ENCODE assay signal across 14 mouse cellular contexts in the genomic region with DNA sequence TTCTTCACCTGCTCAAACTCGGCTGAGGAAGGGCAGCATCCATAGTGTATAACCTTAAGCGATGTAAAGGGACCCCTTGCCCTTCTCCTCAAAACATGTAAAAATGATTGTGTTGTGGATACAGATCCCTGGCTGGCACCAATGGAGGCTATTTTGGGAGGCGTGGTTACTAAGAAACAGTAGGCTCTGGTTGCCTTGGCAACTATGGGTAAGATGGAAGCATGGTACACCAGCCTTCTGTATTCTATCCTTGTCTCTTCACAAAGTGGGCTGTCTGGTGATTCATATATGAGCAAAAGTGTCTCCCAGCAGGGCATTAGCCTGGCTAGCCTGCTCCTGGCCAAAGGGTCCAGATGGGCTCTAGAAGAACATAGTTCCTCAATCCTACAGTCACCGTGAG. TPM values are rescaled to one million over a fixed set of nuclear protein-coding genes. Genes with fewer than 3 reads are reported as not detected.
DNase-seq lines count a peak whose midpoint lies in the region; ATAC-seq lines count a peak whose summit lies in the region.
"Had no signal": no experiment of that assay in that cellular context is flagged by ENCODE, and none has a peak within 500 bp of the region (broad histone marks: within the 10 kb centered on the region; RNA-seq: fewer than 3 reads in every experiment).

No protein-coding gene starts in this region.

- no peak overlapping the region for H3K4me2 ChIP-seq in hindbrain, embryonic 15.5 days
- no peak overlapping the region for H3K4me2 ChIP-seq in hindbrain, embryonic 13.5 days
- H3K4me2 ChIP-seq: embryonic facial prominence, embryonic 12.5 days had no signal

- H3K4me3 ChIP-seq in hindbrain, embryonic 15.5 days, result no peak overlapping the region
- no peak overlapping the region for H3K4me3 ChIP-seq in hindbrain, embryonic 13.5 days
- H3K4me3 ChIP-seq: embryonic facial prominence, embryonic 12.5 days; heart, embryonic 10.5 days had no signal

- intact Hi-C loops in heart, postnatal 10 days (cut with DNase I), result loop anchor here (10.0 kb wide), 1 partner anchor 193 kb away; no protein-coding TSS in a partner anchor

- ATAC-seq in hindbrain, embryonic 15.5 days (ENCODE audit: low FRiP score, low read depth), result peak; percentile 71
- no peak for ATAC-seq in hindbrain, embryonic 13.5 days (ENCODE audit: low FRiP score)
- peak; percentile 91 for ATAC-seq in frontal cortex, adult (ENCODE audit: low TSS enrichment)
- ATAC-seq in megakaryocyte-erythroid progenitor cell, adult 5-6 weeks (replicated peaks; ENCODE audit: low FRiP score, low TSS enrichment, poor library complexity, severe bottlenecking), result no peak

- H3K27ac ChIP-seq in hindbrain, embryonic 15.5 days (replicated peaks), result no peak overlapping the region
- no peak overlapping the region for H3K27ac ChIP-seq in hindbrain, embryonic 13.5 days
- H3K27ac ChIP-seq: embryonic facial prominence, embryonic 12.5 days; heart, embryonic 10.5 days had no signal

- no peaks in the 10 kb centered on the region for H3K27me3 ChIP-seq in hindbrain, embryonic 15.5 days
- 0 out of 2 replicates have a peak, but pooled peaks cover 4% of the 10 kb centered on the region for H3K27me3 ChIP-seq in hindbrain, embryonic 13.5 days
- H3K27me3 ChIP-seq: embryonic facial prominence, embryonic 12.5 days had no signal

- H3K9ac ChIP-seq in hindbrain, embryonic 15.5 days, result no peak overlapping the region
- no peak overlapping the region for H3K9ac ChIP-seq in hindbrain, embryonic 13.5 days
- H3K9ac ChIP-seq: embryonic facial prominence, embryonic 12.5 days had no signal

- WGBS in hindbrain, embryonic 15.5 days, result 71% methylated on average over 4 of the region's 4 CpGs
- 76% methylated on average over 4 of the region's 4 CpGs for WGBS in hindbrain, embryonic 13.5 days

- no peaks in the 10 kb centered on the region for H3K9me3 ChIP-seq in hindbrain, embryonic 15.5 days
- no peaks in the 10 kb centered on the region for H3K9me3 ChIP-seq in hindbrain, embryonic 13.5 days
- H3K9me3 ChIP-seq: embryonic facial prominence, embryonic 12.5 days; heart, embryonic 10.5 days had no signal

- 0 out of 2 replicates have a peak, but pooled peaks cover 2% of the 10 kb centered on the region for H3K4me1 ChIP-seq in hindbrain, embryonic 15.5 days (replicated peaks)
- H3K4me1 ChIP-seq in hindbrain, embryonic 13.5 days (replicated peaks), result peaks cover 8% of the 10 kb centered on the region
- H3K4me1 ChIP-seq: embryonic facial prominence, embryonic 12.5 days; heart, embryonic 10.5 days had no signal

- peak; percentile 67 to 82 for DNase-seq in left cerebral cortex, adult 9 months (ENCODE audit: low spot score in 2 of 2)
- peak; percentile 48 for DNase-seq in right cerebral cortex, postnatal 14 days
- DNase-seq in thymus, postnatal 10 days (ENCODE audit: low spot score in 2 of 2), result no peak
- no peak for DNase-seq in heart, postnatal 10 days
- DNase-seq: adrenal gland, postnatal 10 days; kidney, postnatal 14 days; liver had no signal

- no peaks in the 10 kb centered on the region for H3K36me3 ChIP-seq in hindbrain, embryonic 15.5 days
- H3K36me3 ChIP-seq in hindbrain, embryonic 13.5 days, result no peaks in the 10 kb centered on the region
- H3K36me3 ChIP-seq: embryonic facial prominence, embryonic 12.5 days; heart, embryonic 10.5 days had no signal

RNA-seq across cellular contexts. Expression of gene Pdia6, which starts 38.4 kb away (rescaled TPM):
- 287 and 289 TPM in 2 replicates for polyA plus RNA-seq in hindbrain, embryonic 15.5 days (2015; fragmentation: Nextera tagmentation; extraction: Ambion mirVana)
- polyA plus RNA-seq in hindbrain, embryonic 13.5 days (2015; fragmentation: Nextera tagmentation; extraction: Ambion mirVana), result 310 and 326 TPM in 2 replicates
- total RNA-seq in megakaryocyte-erythroid progenitor cell, adult 5-6 weeks (2014; fragmentation: Nextera tagmentation), result 68.3 and 94.4 TPM in 2 replicates
- total RNA-seq in megakaryocyte-erythroid progenitor cell, adult 5-6 weeks (2017), result 175 and 216 TPM in 2 replicates
- total RNA-seq in heart, postnatal 10 days (2021), result 100 to 1,000 TPM in 1 of 2 experiments, 10 to 100 TPM in 1; 99.0 to 122 TPM

RNA-seq across cellular contexts. Expression of gene Kcnf1, which starts 51.2 kb away (rescaled TPM):
- 4.6 and 5.1 TPM in 2 replicates for polyA plus RNA-seq in hindbrain, embryonic 15.5 days (2015; fragmentation: Nextera tagmentation; extraction: Ambion mirVana)
- 2.5 and 3.0 TPM in 2 replicates for polyA plus RNA-seq in hindbrain, embryonic 13.5 days (2015; fragmentation: Nextera tagmentation; extraction: Ambion mirVana)
- total RNA-seq in megakaryocyte-erythroid progenitor cell, adult 5-6 weeks (2014; fragmentation: Nextera tagmentation), result not detected in 2 replicates
- not detected in 2 replicates for total RNA-seq in megakaryocyte-erythroid progenitor cell, adult 5-6 weeks (2017)
- total RNA-seq in heart, postnatal 10 days (2021), result not detected
- total RNA-seq: monocyte, adult 5-6 weeks had no signal

Comparison
In these comparisons a context has a peak if more than half of its experiments do, and no peak if none do; other contexts are left out.
1. ATAC-seq: peak in hindbrain, embryonic 15.5 days (single experiment) and frontal cortex, adult (single experiment); none in hindbrain, embryonic 13.5 days (single experiment) and megakaryocyte-erythroid progenitor cell, adult 5-6 weeks (single experiment).
2. DNase-seq: peak in left cerebral cortex, adult 9 months (2 of 2) and right cerebral cortex, postnatal 14 days (single experiment); none in thymus, postnatal 10 days (0 of 2) and heart, postnatal 10 days (0 of 2).